Mouse (Mus musculus): Measurements from ENCODE around the gene 2310022A10Rik. TPM values are rescaled to one million over a fixed set of nuclear protein-coding genes. Genes with fewer than 3 reads are reported as not detected.
A peak's percentile ranks its signal among the peaks of the same experiment; 100 is the strongest.

The 2310022A10Rik gene
- polyA plus RNA-seq, 1 experiment = 19.7 TPM

DNA sequence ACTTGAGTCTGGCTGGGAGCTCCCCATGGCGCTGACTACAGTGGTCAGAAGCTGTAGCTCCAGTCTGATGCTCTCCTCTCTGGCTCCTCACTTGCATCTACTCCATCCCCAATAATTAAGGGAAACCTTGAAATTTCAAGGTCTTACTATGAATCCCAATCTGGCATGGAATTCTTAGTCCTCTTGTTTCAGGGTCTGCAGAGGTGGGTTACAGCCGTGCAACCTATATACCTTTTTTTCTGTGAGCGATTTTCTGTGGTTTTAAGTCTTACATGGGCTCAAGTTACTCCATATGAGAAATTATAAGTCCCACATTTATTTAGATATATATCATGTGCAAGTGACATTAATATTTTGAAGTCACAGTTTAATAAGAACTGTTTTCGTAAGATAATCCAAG, 37.1 kb downstream of the 2310022A10Rik start:
- no peaks in the 10 kb centered on the region for H3K36me3 ChIP-seq (ENCODE audit: control insufficient read depth, insufficient read depth, low read length)
- peaks cover 8% of the 10 kb centered on the region for H3K4me1 ChIP-seq (ENCODE audit: control insufficient read depth, insufficient read depth, insufficient read length, low read length)
- no peaks in the 10 kb centered on the region for H3K27me3 ChIP-seq (ENCODE audit: control insufficient read depth, insufficient read depth, low read length)
- 95% methylated on average over 4 of the region's 4 CpGs for WGBS
- H3K4me3 ChIP-seq (ENCODE audit: low read depth, low read length) = no peak overlapping the region
- no peak overlapping the region for H3K27ac ChIP-seq (ENCODE audit: insufficient read depth, low read depth, low read length)
- no peak for TF ChIP-seq CTCF (IDR thresholded peaks at IDR 0.05; ENCODE audit: extremely low read depth, insufficient read length, insufficient replicate concordance, low read depth, low read length)
- no peak for TF ChIP-seq POLR2A (IDR thresholded peaks at IDR 0.05; ENCODE audit: low read depth, low read length)

- Histone ChIP-seq H3K27ac (ENCODE audit: insufficient read depth, low read depth, low read length) (peak overlapping the region; percentile 75), H3K4me3 (ENCODE audit: low read depth, low read length) (no peak overlapping the region), H3K36me3 (ENCODE audit: control insufficient read depth, insufficient read depth, low read length) (no peaks in the 10 kb centered on the region), H3K4me1 (ENCODE audit: control insufficient read depth, insufficient read depth, insufficient read length, low read length) (peaks cover 8% of the 10 kb centered on the region), H3K27me3 (ENCODE audit: control insufficient read depth, insufficient read depth, low read length) (no peaks in the 10 kb centered on the region)
- 56% methylated on average over 4 of the region's 4 CpGs for WGBS
- TF ChIP-seq POLR2A (IDR thresholded peaks at IDR 0.05; ENCODE audit: low read depth, low read length) = no peak
- TF ChIP-seq CTCF (IDR thresholded peaks at IDR 0.05; ENCODE audit: extremely low read depth, insufficient read length, insufficient replicate concordance, low read depth, low read length) = no peak
These were observed 37.7 kb downstream of the 2310022A10Rik start for GRCm38 (mm10) chr7:27590566-27591213.

DNA sequence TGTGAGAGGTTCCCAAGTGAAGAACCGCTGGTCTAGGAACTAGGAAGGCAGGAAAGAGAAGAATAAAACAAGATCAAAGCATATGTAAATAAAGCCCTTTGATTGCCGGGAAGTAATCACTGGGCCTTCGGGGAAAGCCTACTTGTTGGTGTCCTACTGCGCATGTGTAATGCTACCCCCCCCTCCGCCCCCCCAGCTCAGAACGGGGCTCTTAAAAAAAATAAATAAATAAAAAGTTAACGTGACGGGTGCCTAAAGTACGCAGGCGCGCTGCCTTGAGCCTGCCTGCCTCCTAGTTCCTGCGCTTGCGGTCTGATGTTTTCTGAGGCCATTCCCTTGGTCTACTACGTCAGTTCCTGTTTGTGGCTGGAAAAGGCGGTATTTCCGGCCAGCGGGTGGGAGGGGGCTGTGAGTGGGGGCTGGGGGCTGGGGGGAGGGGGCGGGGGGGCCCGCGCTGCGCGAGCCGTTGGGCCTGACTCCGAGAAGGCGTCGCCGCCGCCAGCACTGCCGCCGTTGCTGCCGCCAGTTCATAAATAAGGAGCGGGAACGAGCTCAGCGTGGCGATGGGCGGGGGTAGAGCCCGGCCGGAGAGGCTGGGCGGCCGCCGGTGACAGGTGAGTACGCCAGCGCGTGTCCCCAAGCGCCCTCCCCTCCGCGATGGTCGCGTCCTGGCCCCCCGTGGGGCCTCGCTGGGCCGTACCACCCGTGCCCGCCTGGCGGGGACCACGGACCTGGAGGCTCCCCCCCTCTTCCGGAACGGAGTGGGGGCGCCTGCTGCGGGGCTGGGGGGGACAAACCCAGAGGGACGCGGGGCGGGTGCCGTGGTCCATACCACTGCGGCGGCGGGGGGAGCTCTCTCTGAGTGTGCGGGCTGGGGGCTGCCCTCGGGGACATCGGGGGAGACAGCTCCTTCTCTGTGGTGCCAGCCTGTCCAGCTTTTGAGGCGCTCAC, 38.5 kb downstream of the 2310022A10Rik start, which contains the start of gene Akt2:
TSS of gene Akt2 (plus strand) at position 287 of the 951 bp plus-strand sequence.
- H3K27me3 ChIP-seq (ENCODE audit: control insufficient read depth, insufficient read depth, low read length) = no peaks in the 10 kb centered on the region
- TF ChIP-seq CTCF (IDR thresholded peaks at IDR 0.05; ENCODE audit: extremely low read depth, insufficient read length, insufficient replicate concordance, low read depth, low read length) = no peak
- no peak for TF ChIP-seq POLR2A (IDR thresholded peaks at IDR 0.05; ENCODE audit: low read depth, low read length)
- peak within 1 kb of the TSS; percentile 75 for H3K27ac ChIP-seq (ENCODE audit: insufficient read depth, low read depth, low read length)
- peaks cover 8% of the 10 kb centered on the region for H3K4me1 ChIP-seq (ENCODE audit: control insufficient read depth, insufficient read depth, insufficient read length, low read length)
- H3K4me3 ChIP-seq (ENCODE audit: low read depth, low read length) = peak within 1 kb of the TSS; percentile 95
- no peaks in the 10 kb centered on the region for H3K36me3 ChIP-seq (ENCODE audit: control insufficient read depth, insufficient read depth, low read length)
- 1% methylated on average over 71 of the region's 71 CpGs for WGBS

- peak overlapping the region; percentile 75 for H3K27ac ChIP-seq (ENCODE audit: insufficient read depth, low read depth, low read length)
- H3K4me1 ChIP-seq (ENCODE audit: control insufficient read depth, insufficient read depth, insufficient read length, low read length) = peaks cover 8% of the 10 kb centered on the region
- no peaks in the 10 kb centered on the region for H3K36me3 ChIP-seq (ENCODE audit: control insufficient read depth, insufficient read depth, low read length)
- WGBS = 1% methylated on average over 17 of the region's 17 CpGs
- no peaks in the 10 kb centered on the region for H3K27me3 ChIP-seq (ENCODE audit: control insufficient read depth, insufficient read depth, low read length)
- H3K4me3 ChIP-seq (ENCODE audit: low read depth, low read length) = peak overlapping the region; percentile 95
- TF ChIP-seq POLR2A (IDR thresholded peaks at IDR 0.05; ENCODE audit: low read depth, low read length) (no peak), CTCF (IDR thresholded peaks at IDR 0.05; ENCODE audit: extremely low read depth, insufficient read length, insufficient replicate concordance, low read depth, low read length) (no peak)
These were observed 39.3 kb downstream of the 2310022A10Rik start for GRCm38 (mm10) chr7:27592217-27592929.

GRCm38 (mm10) chr7:27592934-27593645, 40.1 kb downstream of the 2310022A10Rik start:
- Histone ChIP-seq H3K4me1 (ENCODE audit: control insufficient read depth, insufficient read depth, insufficient read length, low read length) (peaks cover 8% of the 10 kb centered on the region), H3K36me3 (ENCODE audit: control insufficient read depth, insufficient read depth, low read length) (no peaks in the 10 kb centered on the region), H3K27ac (ENCODE audit: insufficient read depth, low read depth, low read length) (peak overlapping the region; percentile 75), H3K4me3 (ENCODE audit: low read depth, low read length) (peak overlapping the region; percentile 95), H3K27me3 (ENCODE audit: control insufficient read depth, insufficient read depth, low read length) (no peaks in the 10 kb centered on the region)
- WGBS = 27% methylated on average over 12 of the region's 12 CpGs
- no peak for TF ChIP-seq POLR2A (IDR thresholded peaks at IDR 0.05; ENCODE audit: low read depth, low read length)
- no peak for TF ChIP-seq CTCF (IDR thresholded peaks at IDR 0.05; ENCODE audit: extremely low read depth, insufficient read length, insufficient replicate concordance, low read depth, low read length)

All from small intestine, adult 2 months (tissue).